Mouse (Mus musculus) liver, adult 2 months (tissue): ENCODE data around the gene Cd300a.

Source experiments
- CTCF ChIP-seq: fragments of 200-500 bp; IDR thresholded peaks from 2 replicates; pipeline ENCODE4 v1.5.1; 2011; ENCODE audit warnings: low read depth, low read length, control low read depth
- POLR2A ChIP-seq: fragments of 200-500 bp; IDR thresholded peaks from 2 replicates; pipeline ENCODE4 v1.6.1; 2011; ENCODE audit warnings: low read length, control low read depth; ENCODE audit not compliant: insufficient read depth; ENCODE audit errors: extremely low read depth

GRCm38 (mm10) chr11:114865999-114866398 is 23.8 kb upstream of the Cd300a start:
- TF ChIP-seq CTCF (no peak), POLR2A (no peak)
